Mouse (Mus musculus) forebrain, embryonic 13.5 days (tissue): ENCODE data around the gene Cyp26b1. TPM values are rescaled to one million over a fixed set of nuclear protein-coding genes. Genes with fewer than 3 reads are reported as not detected.

Experiments used
- ATAC-seq: fragments of 200-750 bp; cut with Nextera tagmentation; 2 replicates; pipeline ENCODE4 v1.8.0; 2017
- H3K27ac ChIP-seq: fragments of 300-500 bp; sonication (generic); 2 replicates; pipeline ENCODE4 v1.5.1; 2015; ENCODE audit warnings: inconsistent platforms, mild to moderate bottlenecking, moderate library complexity
- H3K27me3 ChIP-seq: fragments of 300-500 bp; sonication (generic); 2 replicates; pipeline ENCODE4 v1.6.1; 2015; ENCODE audit warnings: mild to moderate bottlenecking, inconsistent platforms
- H3K36me3 ChIP-seq: fragments of 300-500 bp; sonication (generic); 2 replicates; pipeline ENCODE4 v1.6.1; 2015; ENCODE audit warnings: mild to moderate bottlenecking, inconsistent platforms; ENCODE audit not compliant: poor library complexity, severe bottlenecking
- H3K4me1 ChIP-seq: fragments of 300-500 bp; sonication (generic); 2 replicates; pipeline ENCODE4 v1.6.1; 2015; ENCODE audit warnings: inconsistent platforms
- H3K4me2 ChIP-seq: fragments of 300-500 bp; sonication (generic); 2 replicates; pipeline ENCODE4 v1.6.1; 2015; ENCODE audit warnings: inconsistent platforms, mild to moderate bottlenecking, moderate library complexity
- H3K4me3 ChIP-seq: fragments of 300-500 bp; sonication (generic); 2 replicates; pipeline ENCODE4 v1.5.1; 2015; ENCODE audit warnings: mild to moderate bottlenecking, inconsistent platforms
- H3K9ac ChIP-seq: fragments of 300-500 bp; sonication (generic); 2 replicates; pipeline ENCODE4 v1.6.1; 2015; ENCODE audit warnings: mild to moderate bottlenecking, inconsistent platforms
- H3K9me3 ChIP-seq: fragments of 300-500 bp; sonication (generic); replicated peaks from 2 replicates; pipeline ENCODE4 v1.6.1; 2016; ENCODE audit warnings: inconsistent platforms
- WGBS: fragments of 180-500 bp; shearing (Covaris S2); methylation state at CpG from one replicate; pipeline ENCODE4 v1.1.7; 2015; 5-methylcytosine and 5-hydroxymethylcytosine counted together
- polyA plus RNA-seq: library from polyadenylated mRNA; unstranded; fragments of >200 nt; fragmentation: Nextera tagmentation; extraction: Ambion mirVana; gene quantifications from 2 replicates; pipeline ENCODE4 v1.2.1, GENCODE M21; 2015

Cyp26b1 gene
- polyA plus RNA-seq, 1 experiment from 2014 or later: 0.63 TPM

DNA sequence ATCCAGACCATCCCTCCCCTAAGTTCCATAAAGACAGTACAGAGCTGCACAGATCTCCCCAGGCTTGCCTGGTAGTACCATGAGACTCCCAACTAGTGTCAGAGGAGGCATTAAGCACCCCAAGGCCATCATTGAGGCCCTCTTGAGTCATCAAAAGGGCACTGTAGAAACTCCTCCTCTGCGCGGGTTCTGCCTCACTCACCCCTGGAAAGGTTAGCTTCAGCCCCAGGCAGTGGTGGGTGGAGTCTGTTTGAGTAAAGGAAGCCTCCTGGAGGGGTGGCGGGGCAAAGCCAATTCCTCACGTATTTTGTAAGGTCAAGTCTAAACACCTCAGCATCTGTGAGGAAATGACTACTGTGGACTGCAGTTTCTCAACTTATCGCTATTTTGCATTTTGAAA is 50.2 kb downstream of the Cyp26b1 start:
- H3K9ac ChIP-seq: no peak overlapping the region
- H3K4me3 ChIP-seq: no peak overlapping the region
- no peaks in the 10 kb centered on the region for H3K27me3 ChIP-seq
- H3K4me2 ChIP-seq: no peak overlapping the region
- WGBS: 41% methylated on average over 5 of the region's 5 CpGs
- no peaks in the 10 kb centered on the region for H3K4me1 ChIP-seq
- no peak overlapping the region for H3K27ac ChIP-seq
- H3K36me3 ChIP-seq: no peaks in the 10 kb centered on the region
- H3K9me3 ChIP-seq: no peaks in the 10 kb centered on the region
- ATAC-seq: no peak

DNA sequence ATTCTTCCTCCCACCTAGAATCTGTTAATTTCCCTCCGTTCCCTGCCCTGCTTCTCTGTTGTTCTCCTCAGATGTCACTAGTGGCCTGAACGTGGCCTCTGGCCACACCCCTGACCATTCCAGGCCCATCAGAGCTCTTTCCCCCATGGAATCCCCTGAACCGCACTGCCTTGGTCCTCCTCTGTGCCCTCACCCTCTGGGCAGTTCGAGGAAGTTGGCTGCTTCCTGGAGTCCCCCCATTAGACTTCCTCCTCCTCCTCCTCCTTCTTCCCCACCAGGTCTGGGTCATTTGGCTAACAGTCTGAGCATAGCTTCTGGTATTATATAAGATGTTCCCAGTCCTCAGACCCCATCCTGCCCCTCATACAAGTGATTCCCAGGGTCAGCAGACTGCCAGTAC is 53.8 kb downstream of the Cyp26b1 start:
- H3K4me3 ChIP-seq: no peak overlapping the region
- no peaks in the 10 kb centered on the region for H3K4me1 ChIP-seq
- ATAC-seq: no peak
- H3K4me2 ChIP-seq: no peak overlapping the region
- H3K27ac ChIP-seq: no peak overlapping the region
- H3K27me3 ChIP-seq: no peaks in the 10 kb centered on the region
- H3K36me3 ChIP-seq: no peaks in the 10 kb centered on the region
- no peak overlapping the region for H3K9ac ChIP-seq
- 64% methylated on average over 4 of the region's 4 CpGs for WGBS
- H3K9me3 ChIP-seq: no peaks in the 10 kb centered on the region

DNA sequence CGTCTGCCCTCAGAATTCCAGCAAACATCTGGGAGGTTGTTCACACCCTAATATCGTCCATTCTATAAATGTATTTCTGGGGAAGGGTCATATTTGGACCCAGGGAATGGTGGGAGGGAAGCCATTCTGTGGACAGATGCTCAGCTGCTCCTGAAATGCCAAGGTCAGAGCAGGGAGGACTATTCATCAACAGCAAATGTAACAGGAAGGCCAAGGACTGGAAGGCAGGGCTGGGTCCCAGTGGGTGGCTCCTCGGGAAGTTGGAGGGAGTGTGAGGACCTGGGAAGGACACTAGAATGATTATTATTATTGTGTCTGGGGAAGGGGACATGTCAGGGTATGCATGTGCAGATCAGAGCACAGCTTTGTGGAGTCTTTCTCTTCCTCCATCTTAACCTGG is 55.0 kb downstream of the Cyp26b1 start:
- Histone ChIP-seq H3K27ac (no peak overlapping the region), H3K4me3 (no peak overlapping the region), H3K36me3 (no peaks in the 10 kb centered on the region), H3K9ac (no peak overlapping the region), H3K4me1 (no peaks in the 10 kb centered on the region), H3K4me2 (no peak overlapping the region), H3K9me3 (no peaks in the 10 kb centered on the region), H3K27me3 (no peaks in the 10 kb centered on the region)
- 84% methylated on average over 3 of the region's 3 CpGs for WGBS
- no peak for ATAC-seq

DNA sequence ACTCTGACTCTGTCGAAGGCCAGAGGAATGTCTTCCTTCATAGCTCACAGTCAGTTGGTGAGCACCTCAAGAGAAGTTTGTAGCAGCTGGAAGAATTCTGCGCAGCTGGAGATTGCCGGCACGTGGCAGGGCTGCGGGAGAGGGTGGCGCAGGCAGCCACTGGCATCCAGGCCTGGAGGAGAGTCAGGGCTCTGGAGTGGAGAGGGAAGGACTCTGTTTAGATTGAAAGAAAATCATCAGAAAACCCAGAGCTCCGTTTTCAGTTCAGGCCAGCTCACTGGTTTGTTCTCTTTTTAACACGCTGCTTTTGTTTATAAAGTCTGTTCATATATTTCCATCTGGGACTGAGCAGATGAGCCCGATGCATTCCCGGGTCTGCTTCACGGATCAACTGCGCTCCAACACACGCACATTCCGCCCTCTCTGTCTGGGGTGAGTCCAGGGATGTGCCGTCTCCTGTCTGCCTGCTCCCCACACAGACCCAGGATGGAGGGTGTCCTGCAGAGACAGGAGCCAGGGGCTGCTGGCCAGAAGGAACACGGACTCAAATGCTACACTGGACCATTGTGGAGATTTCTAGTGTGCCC is 56.0 kb downstream of the Cyp26b1 start:
- Histone ChIP-seq H3K9me3 (no peaks in the 10 kb centered on the region), H3K27ac (no peak overlapping the region), H3K27me3 (no peaks in the 10 kb centered on the region), H3K4me3 (no peak overlapping the region), H3K36me3 (no peaks in the 10 kb centered on the region), H3K9ac (no peak overlapping the region), H3K4me2 (no peak overlapping the region), H3K4me1 (no peaks in the 10 kb centered on the region)
- ATAC-seq: no peak
- 81% methylated on average over 16 of the region's 16 CpGs for WGBS

DNA sequence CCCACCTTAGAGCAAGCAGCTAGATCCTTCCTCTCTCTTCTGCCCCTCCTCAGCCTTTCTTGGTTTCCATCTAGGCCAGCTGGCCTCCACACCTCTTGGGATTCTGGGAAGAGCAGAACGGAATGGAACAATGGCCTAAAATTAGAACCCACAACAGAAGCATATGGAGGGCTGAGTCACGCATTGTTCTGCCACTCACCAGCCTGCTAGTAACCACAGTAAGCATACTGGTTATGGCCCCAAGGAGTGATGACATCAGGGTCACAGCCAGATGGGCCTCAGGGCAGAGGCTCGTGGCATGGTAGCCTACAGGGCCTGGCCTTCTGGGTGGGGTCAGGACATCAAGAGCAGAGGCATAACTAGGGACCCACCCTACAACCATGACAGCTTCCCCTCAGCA is 58.8 kb downstream of the Cyp26b1 start:
- ATAC-seq: no peak
- Histone ChIP-seq H3K4me2 (no peak overlapping the region), H3K27ac (no peak overlapping the region), H3K9me3 (no peaks in the 10 kb centered on the region), H3K27me3 (no peaks in the 10 kb centered on the region), H3K9ac (no peak overlapping the region), H3K36me3 (no peaks in the 10 kb centered on the region), H3K4me3 (no peak overlapping the region), H3K4me1 (no peaks in the 10 kb centered on the region)
- WGBS: 70% methylated on average over 3 of the region's 3 CpGs

DNA sequence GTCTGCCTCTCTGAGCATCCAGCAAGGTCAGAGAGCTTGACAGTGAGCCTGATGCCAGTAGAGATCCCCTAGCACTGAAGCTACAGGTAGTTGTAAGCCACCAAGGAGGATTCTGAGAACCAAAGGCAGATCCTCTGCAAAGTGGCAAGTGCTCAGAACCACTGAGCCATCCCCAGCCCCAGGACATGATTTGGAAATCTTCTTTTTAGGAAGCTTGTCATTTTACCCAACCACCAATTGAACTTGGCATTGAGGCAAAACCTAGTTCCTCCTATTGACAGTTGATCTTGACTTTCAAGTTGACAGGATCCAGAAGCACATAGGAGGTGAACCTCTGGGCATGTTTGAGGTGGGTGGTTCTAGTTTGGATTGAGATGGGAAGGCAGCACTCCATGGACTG is 63.8 kb downstream of the Cyp26b1 start:
- no peak for ATAC-seq
- no peak overlapping the region for H3K27ac ChIP-seq
- no peak overlapping the region for H3K9ac ChIP-seq
- no peaks in the 10 kb centered on the region for H3K36me3 ChIP-seq
- no peak overlapping the region for H3K4me2 ChIP-seq
- no peaks in the 10 kb centered on the region for H3K9me3 ChIP-seq
- H3K27me3 ChIP-seq: no peaks in the 10 kb centered on the region
- H3K4me1 ChIP-seq: no peaks in the 10 kb centered on the region
- no peak overlapping the region for H3K4me3 ChIP-seq

DNA sequence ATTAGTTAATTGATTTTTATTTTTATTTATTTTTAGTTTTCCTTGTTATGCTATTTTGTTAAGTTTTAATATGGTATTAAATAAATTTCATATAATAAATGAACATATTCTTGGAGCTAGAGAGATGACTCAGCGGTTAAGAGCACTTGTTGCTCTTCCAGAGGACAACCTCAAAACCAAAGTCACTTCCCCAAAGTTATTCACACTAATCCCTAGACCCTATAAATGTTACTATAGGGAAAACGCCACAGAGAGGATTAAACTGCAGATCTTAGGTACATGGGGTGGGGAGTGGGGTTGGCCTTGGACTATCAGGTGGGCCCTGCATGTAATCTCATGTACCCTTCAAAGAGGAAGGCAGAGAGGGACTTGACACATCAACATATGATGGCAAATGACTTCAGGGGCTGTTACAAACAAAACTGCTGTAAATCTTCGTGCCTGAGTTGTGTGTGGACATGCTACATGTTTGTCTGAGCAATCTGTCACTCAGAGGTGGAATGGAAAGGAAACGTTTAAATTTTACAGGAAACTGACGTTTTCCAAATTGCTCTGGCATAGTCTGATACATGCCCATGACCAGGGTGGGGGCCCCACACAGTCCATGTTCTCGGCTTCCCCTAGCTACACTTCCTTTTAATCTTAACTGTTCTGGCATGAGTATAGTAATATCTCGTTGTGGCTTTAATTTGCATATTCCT is 68.7 kb downstream of the Cyp26b1 start:
- Histone ChIP-seq H3K4me1 (no peaks in the 10 kb centered on the region), H3K36me3 (no peaks in the 10 kb centered on the region), H3K9ac (no peak overlapping the region), H3K4me3 (no peak overlapping the region), H3K27ac (no peak overlapping the region), H3K27me3 (no peaks in the 10 kb centered on the region), H3K9me3 (no peaks in the 10 kb centered on the region), H3K4me2 (no peak overlapping the region)
- ATAC-seq: no peak
- 80% methylated on average over 7 of the region's 7 CpGs for WGBS
